Mouse (Mus musculus) thymus, postnatal 25 days (tissue): ENCODE data around the gene Xcr1.

ENCODE experiments used
- DNase-seq: peaks from one replicate; pipeline ENCODE4 v3.0.0; 2022

The Xcr1 gene

GRCm38 (mm10) chr9:123814326-123814725 is 47.5 kb downstream of the Xcr1 start:
- DNase-seq, result no peak

GRCm38 (mm10) chr9:123811831-123812230 is 50.0 kb downstream of the Xcr1 start:
- no peak for DNase-seq

- no peak for DNase-seq
Observed at GRCm38 (mm10) chr9:123808583-123808982, 53.2 kb downstream of the Xcr1 start.

- DNase-seq, result no peak
Observed at GRCm38 (mm10) chr9:123806267-123806666, 55.6 kb downstream of the Xcr1 start, which contains the start of gene Cxcr6. Cxcr6 (plus strand) TSS chr9:123806475.

GRCm38 (mm10) chr9:123805241-123805640 is 56.6 kb downstream of the Xcr1 start:
- no peak for DNase-seq

GRCm38 (mm10) chr9:123802896-123803295 is 58.9 kb downstream of the Xcr1 start:
- DNase-seq, result no peak

GRCm38 (mm10) chr9:123802421-123802820 is 59.4 kb downstream of the Xcr1 start:
- no peak for DNase-seq
